Mouse (Mus musculus): ENCODE results near the gene Frmd4b.

DNA sequence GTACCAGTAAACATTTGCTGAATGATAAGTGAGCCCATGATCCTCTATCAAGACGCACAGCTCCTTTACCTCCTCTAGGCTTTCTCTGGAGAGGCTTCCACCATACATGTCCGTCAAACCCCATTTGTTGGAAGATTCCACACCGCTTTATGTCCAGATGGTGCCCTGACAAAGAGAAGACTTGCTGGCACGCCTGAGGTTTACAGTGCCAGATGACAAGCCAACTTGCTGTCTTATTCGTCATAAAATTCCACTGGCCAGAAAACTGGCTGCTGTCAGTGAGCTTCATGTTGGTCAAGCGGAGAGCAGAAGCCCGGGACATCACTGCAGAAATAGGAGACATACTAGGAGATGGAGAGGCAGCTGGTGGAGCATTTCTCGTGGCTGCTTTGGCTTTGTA lies 60.2 kb downstream of the Frmd4b start:
- TF ChIP-seq CTCF (IDR thresholded peaks at IDR 0.05; ENCODE audit: low read depth) (no peak), EP300 (IDR thresholded peaks at IDR 0.05; ENCODE audit: low read depth) (no peak)

Measured in liver, embryonic 14.5 days (tissue).